Mouse (Mus musculus): ENCODE results near the gene Atr. TPM values are rescaled to one million over a fixed set of nuclear protein-coding genes. Genes with fewer than 3 reads are reported as not detected.

Atr gene
- polyA plus RNA-seq, 1 experiment from 2014 or later = 17.3 TPM

DNA sequence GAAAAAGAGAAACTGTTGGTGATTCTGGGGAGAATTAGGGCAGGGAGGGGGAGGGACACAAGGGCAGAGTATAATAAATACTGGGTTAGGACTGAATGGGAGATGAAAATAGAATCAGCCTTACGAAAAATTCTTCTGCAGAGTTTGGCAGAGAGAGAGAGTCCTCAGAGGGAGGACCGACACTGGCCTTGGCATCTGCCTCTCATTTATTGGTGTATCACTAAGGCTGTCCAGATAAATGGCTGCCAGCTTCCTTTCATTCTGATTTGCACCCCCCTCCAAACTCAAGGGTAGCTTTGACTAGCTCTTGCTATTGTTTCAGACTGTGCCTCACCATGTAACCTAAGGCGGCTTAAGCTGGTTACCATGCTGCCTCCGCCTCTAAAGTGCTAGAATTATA, 1.4 kb upstream of the Atr start:
- Histone ChIP-seq H3K27ac (replicated peaks; ENCODE audit: low read depth, low read length) (no peak overlapping the region), H3K36me3 (ENCODE audit: control insufficient read depth, insufficient read depth, low read length) (no peaks in the 10 kb centered on the region), H3K9ac (replicated peaks; ENCODE audit: low read length) (no peak overlapping the region), H3K4me1 (ENCODE audit: control insufficient read depth, insufficient read depth, low read length) (peaks cover 5% of the 10 kb centered on the region; the same call in 1 of the 2 replicates), H3K27me3 (ENCODE audit: control insufficient read depth, insufficient read depth, low read length) (no peaks in the 10 kb centered on the region), H3K4me2 (ENCODE audit: low read length) (no peak overlapping the region), H3K9me3 (ENCODE audit: control insufficient read depth, low read length) (no peaks in the 10 kb centered on the region), H3K4me3 (replicated peaks; ENCODE audit: low read depth, low read length) (no peak overlapping the region)
- DNase-seq (no peak), ATAC-seq (ENCODE audit: low FRiP score, low TSS enrichment) (no peak)
- 86% methylated on average over 4 of the region's 4 CpGs for WGBS

GRCm38 (mm10) chr9:95858027-95858570, 702 bp downstream of the Atr start:
- under 1% methylated on average over 31 of the region's 31 CpGs for WGBS

DNA sequence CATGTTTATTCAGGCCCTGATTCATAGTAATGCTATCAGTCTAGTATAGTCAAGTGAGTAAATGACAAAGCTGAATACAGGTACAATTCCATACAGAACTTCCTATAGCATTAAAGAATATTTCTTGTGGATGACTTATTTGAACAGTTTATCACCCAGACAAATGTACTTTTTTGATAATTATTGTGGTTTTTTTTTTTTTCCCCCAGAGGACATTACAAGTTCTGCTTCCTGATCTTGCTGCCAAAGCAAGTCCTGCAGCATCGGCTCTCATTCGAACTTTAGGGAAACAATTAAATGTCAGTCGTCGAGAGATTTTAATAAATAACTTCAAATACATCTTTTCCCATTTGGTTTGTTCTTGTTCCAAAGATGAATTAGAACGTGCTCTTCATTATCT, 20.8 kb downstream of the Atr start:
- Histone ChIP-seq H3K9me3 (ENCODE audit: control insufficient read depth, low read length) (no peaks in the 10 kb centered on the region), H3K9ac (replicated peaks; ENCODE audit: low read length) (no peak overlapping the region), H3K36me3 (ENCODE audit: control insufficient read depth, insufficient read depth, low read length) (peaks cover 39% of the 10 kb centered on the region), H3K4me1 (ENCODE audit: control insufficient read depth, insufficient read depth, low read length) (no peaks in the 10 kb centered on the region), H3K27ac (replicated peaks; ENCODE audit: low read depth, low read length) (no peak overlapping the region), H3K4me2 (ENCODE audit: low read length) (no peak overlapping the region), H3K27me3 (ENCODE audit: control insufficient read depth, insufficient read depth, low read length) (no peaks in the 10 kb centered on the region), H3K4me3 (replicated peaks; ENCODE audit: low read depth, low read length) (no peak overlapping the region)
- no peak for DNase-seq
- no peak for ATAC-seq (ENCODE audit: low FRiP score, low TSS enrichment)
- WGBS = 96% methylated on average over 5 of the region's 5 CpGs

More at GRCm38 (mm10) chr9:95858027-95858570, 702 bp downstream of the Atr start:
- Histone ChIP-seq H3K36me3 (ENCODE audit: control insufficient read depth, insufficient read depth, low read length) (peaks cover 8% of the 10 kb centered on the region), H3K27ac (replicated peaks; ENCODE audit: low read depth, low read length) (peak overlapping the region; percentile 70), H3K9me3 (ENCODE audit: control insufficient read depth, low read length) (no peaks in the 10 kb centered on the region), H3K9ac (replicated peaks; ENCODE audit: low read length) (peak overlapping the region; percentile 75), H3K4me2 (ENCODE audit: low read length) (peak overlapping the region; percentile 96), H3K27me3 (ENCODE audit: control insufficient read depth, insufficient read depth, low read length) (no peaks in the 10 kb centered on the region), H3K4me3 (replicated peaks; ENCODE audit: low read depth, low read length) (peak overlapping the region; percentile 92), H3K4me1 (ENCODE audit: control insufficient read depth, insufficient read depth, low read length) (peaks cover 5% of the 10 kb centered on the region; the same call in 1 of the 2 replicates)
- DNase-seq (peak; percentile 71), ATAC-seq (ENCODE audit: low FRiP score, low TSS enrichment) (peak; percentile 51)

DNA sequence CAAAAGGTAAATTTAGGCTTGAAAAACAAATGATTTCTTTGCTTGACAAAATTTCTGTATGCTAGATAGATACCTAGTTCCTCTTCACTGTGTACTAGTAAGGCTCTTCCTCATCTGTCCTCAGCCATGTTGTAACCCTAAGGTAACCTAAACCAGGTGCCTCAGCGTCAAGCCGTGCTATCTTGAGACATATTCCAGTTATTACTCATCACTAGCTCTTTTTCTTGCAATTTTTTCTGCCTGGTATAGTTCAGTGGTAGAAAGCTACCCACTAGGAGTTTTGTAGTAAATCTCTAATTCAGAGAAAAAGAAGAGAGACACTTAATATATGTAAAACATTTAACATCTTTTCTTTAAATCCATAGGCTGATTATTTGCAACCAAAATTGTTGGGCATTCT, 25.4 kb downstream of the Atr start:
- Histone ChIP-seq H3K9ac (replicated peaks; ENCODE audit: low read length) (no peak overlapping the region), H3K4me3 (replicated peaks; ENCODE audit: low read depth, low read length) (no peak overlapping the region), H3K4me1 (ENCODE audit: control insufficient read depth, insufficient read depth, low read length) (no peaks in the 10 kb centered on the region), H3K4me2 (ENCODE audit: low read length) (no peak overlapping the region), H3K27me3 (ENCODE audit: control insufficient read depth, insufficient read depth, low read length) (no peaks in the 10 kb centered on the region), H3K27ac (replicated peaks; ENCODE audit: low read depth, low read length) (no peak overlapping the region), H3K9me3 (ENCODE audit: control insufficient read depth, low read length) (no peaks in the 10 kb centered on the region), H3K36me3 (ENCODE audit: control insufficient read depth, insufficient read depth, low read length) (peaks cover 36% of the 10 kb centered on the region)
- DNase-seq (no peak), ATAC-seq (ENCODE audit: low FRiP score, low TSS enrichment) (no peak)
- WGBS = 98% methylated on average over 2 of the region's 2 CpGs

- H3K27me3 ChIP-seq (ENCODE audit: control insufficient read depth, insufficient read depth, low read length) = no peaks in the 10 kb centered on the region
- DNase-seq (no peak), ATAC-seq (ENCODE audit: low FRiP score, low TSS enrichment) (no peak)
- no peak overlapping the region for H3K4me3 ChIP-seq (replicated peaks; ENCODE audit: low read depth, low read length)
- no peak overlapping the region for H3K27ac ChIP-seq (replicated peaks; ENCODE audit: low read depth, low read length)
- 94% methylated on average over 5 of the region's 5 CpGs for WGBS
- peaks cover 30% of the 10 kb centered on the region for H3K36me3 ChIP-seq (ENCODE audit: control insufficient read depth, insufficient read depth, low read length)
- no peak overlapping the region for H3K9ac ChIP-seq (replicated peaks; ENCODE audit: low read length)
- no peaks in the 10 kb centered on the region for H3K9me3 ChIP-seq (ENCODE audit: control insufficient read depth, low read length)
- no peak overlapping the region for H3K4me2 ChIP-seq (ENCODE audit: low read length)
- no peaks in the 10 kb centered on the region for H3K4me1 ChIP-seq (ENCODE audit: control insufficient read depth, insufficient read depth, low read length)
Measured at GRCm38 (mm10) chr9:95897392-95897791, 40.0 kb downstream of the Atr start.

GRCm38 (mm10) chr9:95932855-95933254, 75.5 kb downstream of the Atr start:
- Histone ChIP-seq H3K27ac (replicated peaks; ENCODE audit: low read depth, low read length) (no peak overlapping the region), H3K36me3 (ENCODE audit: control insufficient read depth, insufficient read depth, low read length) (peaks cover 28% of the 10 kb centered on the region), H3K4me1 (ENCODE audit: control insufficient read depth, insufficient read depth, low read length) (no peaks in the 10 kb centered on the region), H3K9ac (replicated peaks; ENCODE audit: low read length) (no peak overlapping the region), H3K4me3 (replicated peaks; ENCODE audit: low read depth, low read length) (no peak overlapping the region), H3K27me3 (ENCODE audit: control insufficient read depth, insufficient read depth, low read length) (no peaks in the 10 kb centered on the region), H3K9me3 (ENCODE audit: control insufficient read depth, low read length) (no peaks in the 10 kb centered on the region), H3K4me2 (ENCODE audit: low read length) (no peak overlapping the region)
- no peak for DNase-seq
- no peak for ATAC-seq (ENCODE audit: low FRiP score, low TSS enrichment)

GRCm38 (mm10) chr9:95953658-95954057, 96.3 kb downstream of the Atr start:
- Histone ChIP-seq H3K4me1 (ENCODE audit: control insufficient read depth, insufficient read depth, low read length) (no peaks in the 10 kb centered on the region), H3K36me3 (ENCODE audit: control insufficient read depth, insufficient read depth, low read length) (peaks cover 12% of the 10 kb centered on the region), H3K4me2 (ENCODE audit: low read length) (peak overlapping the region; percentile 71), H3K4me3 (replicated peaks; ENCODE audit: low read depth, low read length) (no peak overlapping the region), H3K27me3 (ENCODE audit: control insufficient read depth, insufficient read depth, low read length) (no peaks in the 10 kb centered on the region), H3K9me3 (ENCODE audit: control insufficient read depth, low read length) (no peaks in the 10 kb centered on the region), H3K27ac (replicated peaks; ENCODE audit: low read depth, low read length) (no peak overlapping the region), H3K9ac (replicated peaks; ENCODE audit: low read length) (no peak overlapping the region)
- ATAC-seq (ENCODE audit: low FRiP score, low TSS enrichment) (no peak), DNase-seq (no peak)
- 77% methylated on average over 4 of the region's 4 CpGs for WGBS

- ATAC-seq (ENCODE audit: low FRiP score, low TSS enrichment) (peak; percentile 81), DNase-seq (peak; percentile 83)
- Histone ChIP-seq H3K9me3 (ENCODE audit: control insufficient read depth, low read length) (no peaks in the 10 kb centered on the region), H3K4me1 (ENCODE audit: control insufficient read depth, insufficient read depth, low read length) (no peaks in the 10 kb centered on the region), H3K36me3 (ENCODE audit: control insufficient read depth, insufficient read depth, low read length) (peaks cover 10% of the 10 kb centered on the region), H3K4me3 (replicated peaks; ENCODE audit: low read depth, low read length) (peak overlapping the region; percentile 97), H3K9ac (replicated peaks; ENCODE audit: low read length) (no peak overlapping the region; the same call in 1 of the 2 replicates), H3K4me2 (ENCODE audit: low read length) (peak overlapping the region; percentile 71), H3K27me3 (ENCODE audit: control insufficient read depth, insufficient read depth, low read length) (no peaks in the 10 kb centered on the region), H3K27ac (replicated peaks; ENCODE audit: low read depth, low read length) (peak overlapping the region; percentile 85; the same call in 1 of the 2 replicates)
- 0% methylated on average over 7 of the region's 7 CpGs for WGBS
Measured at GRCm38 (mm10) chr9:95954226-95954584, 96.8 kb downstream of the Atr start.

DNA sequence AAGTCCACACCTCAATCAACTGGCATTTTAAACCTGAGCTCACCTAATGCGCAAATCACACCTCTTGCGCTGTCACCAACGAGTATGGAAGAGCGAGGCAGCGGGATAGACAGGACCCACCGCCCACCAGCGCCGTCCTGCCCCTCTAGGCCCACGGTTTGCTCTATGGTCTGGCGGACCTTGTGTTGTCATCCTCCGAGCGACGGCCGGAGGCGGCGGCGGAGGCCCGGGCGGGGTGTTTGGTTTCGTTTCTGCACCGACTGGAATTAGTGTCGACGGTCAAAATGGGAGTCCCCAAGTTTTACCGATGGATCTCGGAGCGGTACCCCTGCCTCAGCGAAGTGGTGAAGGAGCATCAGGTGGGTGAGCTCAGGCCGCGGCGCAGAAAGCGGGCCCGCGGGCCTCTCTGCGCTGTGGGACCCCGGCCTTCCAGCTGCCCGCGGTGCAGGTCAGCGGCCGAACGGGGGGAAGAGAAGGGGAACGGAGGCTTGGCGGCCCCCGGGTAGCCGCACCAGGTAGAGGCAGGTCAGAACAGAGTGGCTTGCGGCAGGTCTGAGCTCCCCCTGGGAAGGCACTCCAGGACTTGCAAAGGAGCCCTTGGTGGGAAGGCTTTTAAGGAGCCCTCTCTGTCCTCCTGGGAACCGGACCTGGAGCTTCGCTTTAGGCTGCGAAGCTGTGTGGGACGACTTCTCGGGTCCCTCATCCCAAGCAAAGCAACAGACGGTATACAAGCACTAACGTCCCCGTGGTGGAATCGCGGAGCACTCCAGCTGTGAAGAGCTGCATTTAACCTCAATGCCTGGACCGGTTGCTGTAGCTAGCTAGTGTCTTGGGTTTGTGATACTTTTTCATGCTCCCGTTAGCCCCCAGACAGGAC, 97.4 kb downstream of the Atr start, which contains the start of gene Xrn1:
TSS of gene Xrn1 (plus strand) at position 176 of the 877 bp plus-strand sequence.
- Histone ChIP-seq H3K9me3 (ENCODE audit: control insufficient read depth, low read length) (no peaks in the 10 kb centered on the region), H3K9ac (replicated peaks; ENCODE audit: low read length) (peak within 1 kb of the TSS; percentile 87), H3K4me2 (ENCODE audit: low read length) (peak within 1 kb of the TSS; percentile 71), H3K4me1 (ENCODE audit: control insufficient read depth, insufficient read depth, low read length) (no peaks in the 10 kb centered on the region), H3K27ac (replicated peaks; ENCODE audit: low read depth, low read length) (peak within 1 kb of the TSS; percentile 85), H3K27me3 (ENCODE audit: control insufficient read depth, insufficient read depth, low read length) (no peaks in the 10 kb centered on the region), H3K36me3 (ENCODE audit: control insufficient read depth, insufficient read depth, low read length) (peaks cover 10% of the 10 kb centered on the region), H3K4me3 (replicated peaks; ENCODE audit: low read depth, low read length) (peak within 1 kb of the TSS; percentile 97)
- ATAC-seq (ENCODE audit: low FRiP score, low TSS enrichment) (peak; percentile 98), DNase-seq (peak; percentile 95)
- under 1% methylated on average over 57 of the region's 57 CpGs for WGBS
